Mouse (Mus musculus): ENCODE data around the gene Ncoa4.
"Not testable (repeated sequence)": the region's sequence is repeated elsewhere in the genome, so short reads cannot be mapped to it uniquely, and the experiment has no call there.

The Ncoa4 gene

DNA sequence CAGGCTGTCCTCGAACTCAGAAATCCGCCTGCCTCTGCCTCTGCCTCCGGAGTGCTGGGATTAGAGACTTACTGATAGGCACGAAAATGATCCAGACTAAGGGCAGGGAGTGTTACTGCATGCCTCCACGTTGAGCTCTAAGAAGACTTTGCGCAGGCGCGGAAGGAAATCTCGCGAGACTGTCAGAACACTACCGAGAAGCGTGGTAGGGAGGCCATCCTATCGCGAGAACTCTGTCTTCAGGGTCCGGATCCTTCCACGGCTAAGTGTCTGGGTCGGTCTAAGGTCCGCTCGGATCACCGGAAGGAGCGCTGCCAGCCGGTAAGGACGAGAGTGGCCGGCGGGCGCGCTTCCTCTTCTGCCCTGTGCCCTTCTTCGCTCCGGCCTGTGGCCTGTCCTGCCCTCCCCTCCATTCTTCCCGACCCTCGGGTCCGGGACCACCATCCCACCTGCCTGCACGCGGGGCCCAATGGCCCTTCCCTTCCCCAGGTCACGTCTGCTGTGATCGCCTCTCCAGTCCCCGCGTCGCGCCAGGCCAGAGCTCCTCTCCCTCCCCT, at the start of gene Ncoa4:
Gene Ncoa4, plus strand, starts transcription at position 176 of the 557 bp plus-strand sequence.
- DNase-seq = peak; percentile 97

DNA sequence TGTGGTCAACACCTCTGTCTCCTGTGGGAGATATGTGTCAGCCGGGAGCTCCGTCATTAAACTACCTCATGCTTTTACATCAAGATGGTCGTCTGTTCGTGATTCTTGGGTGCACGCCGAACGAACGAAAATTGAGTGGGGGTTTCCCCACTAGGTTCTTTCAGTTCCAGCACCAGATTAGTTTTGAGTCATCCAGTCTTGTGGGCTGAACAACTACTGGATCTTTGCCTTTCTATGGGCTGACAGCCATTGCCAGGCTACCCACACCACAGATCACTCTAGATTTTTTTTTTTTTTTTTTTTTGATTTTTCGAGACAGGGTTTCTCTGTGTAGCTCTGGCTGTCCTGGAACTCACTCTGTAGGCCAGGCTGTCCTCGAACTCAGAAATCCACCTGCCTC, 47.5 kb upstream of the Ncoa4 start:
- not testable (repeated sequence) for DNase-seq

GRCm38 (mm10) chr14:32120940-32121919, 38.4 kb upstream of the Ncoa4 start:
- no peak for DNase-seq

DNA sequence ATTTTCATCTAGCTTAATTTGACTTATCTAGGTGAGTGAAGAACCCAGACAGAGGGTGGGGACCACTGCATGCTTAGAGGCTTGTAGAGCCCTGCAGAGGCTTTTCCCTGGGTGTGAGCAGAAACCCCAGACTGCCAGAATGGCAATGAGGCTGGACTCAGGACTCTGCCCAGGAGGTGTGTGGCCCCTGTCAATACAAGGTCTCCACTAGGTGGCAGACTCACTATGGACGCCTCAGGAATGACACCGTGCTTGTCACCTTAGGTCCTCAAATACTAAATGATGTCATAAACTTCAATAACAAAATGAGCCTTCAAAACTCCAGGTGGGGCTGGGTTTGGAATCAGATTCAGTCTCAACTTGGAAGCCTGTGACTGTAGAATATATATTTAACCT, 37.7 kb upstream of the Ncoa4 start:
- peak; percentile 51 to 60 for DNase-seq

DNA sequence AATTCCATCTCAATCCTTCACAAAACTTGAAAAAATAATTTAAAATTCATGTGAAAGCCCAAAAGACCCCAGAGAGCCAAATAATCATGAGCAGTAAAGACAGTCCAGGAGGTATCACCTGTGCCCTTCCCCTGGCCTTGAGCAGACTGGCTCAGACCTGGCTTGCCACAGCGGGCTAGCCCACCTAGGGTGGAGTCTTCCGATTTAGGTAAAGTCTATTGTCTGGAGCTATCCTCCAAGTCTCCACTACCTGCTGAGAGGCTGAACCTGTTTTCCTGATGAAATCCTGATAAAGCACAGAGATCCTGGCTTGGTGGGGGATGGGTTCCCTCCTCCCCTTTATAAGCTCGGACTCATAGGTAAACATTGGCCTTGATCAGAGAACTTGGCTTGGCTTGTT, 35.4 kb upstream of the Ncoa4 start:
- DNase-seq = no peak

DNA sequence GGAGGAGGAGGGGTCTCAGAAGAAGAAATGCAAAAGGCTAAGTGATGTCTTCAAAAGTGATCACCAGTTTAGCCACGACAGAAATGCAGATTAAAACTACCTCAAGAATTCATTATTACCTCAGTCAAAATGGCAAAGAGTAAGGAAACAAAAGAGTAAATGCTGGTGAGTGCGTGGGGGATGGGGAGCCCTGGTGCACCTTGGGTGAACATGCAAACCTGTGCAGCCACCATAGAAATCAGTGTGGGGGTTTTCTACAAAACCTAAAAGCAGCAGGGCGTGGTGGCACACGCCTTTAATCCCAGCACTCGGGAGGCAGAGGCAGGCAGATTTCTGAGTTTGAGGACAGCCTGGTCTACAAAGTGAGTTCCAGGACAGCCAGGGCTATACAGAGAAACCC, 34.4 kb upstream of the Ncoa4 start:
- DNase-seq = not testable (repeated sequence)

GRCm38 (mm10) chr14:32128409-32128808, 31.3 kb upstream of the Ncoa4 start:
- DNase-seq = no peak

DNA sequence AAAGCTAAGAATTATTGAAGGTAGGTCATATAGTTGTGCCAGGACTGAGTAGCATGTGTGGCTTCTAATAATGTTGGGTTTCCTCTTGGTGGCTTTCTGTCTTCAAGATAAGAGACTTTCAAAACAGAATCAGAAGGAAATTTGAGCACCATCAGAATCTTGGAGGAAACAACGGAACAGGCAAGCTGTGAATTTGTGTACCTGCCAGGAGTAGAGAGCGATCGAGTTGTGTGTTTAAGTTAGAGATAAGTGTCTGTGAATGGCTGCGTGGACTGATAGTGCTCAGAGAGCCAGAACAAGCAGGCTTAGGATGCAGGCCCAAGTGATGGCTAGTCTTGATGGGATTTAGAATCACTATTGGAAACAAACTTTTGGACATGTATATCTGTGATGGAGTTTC, 27.8 kb upstream of the Ncoa4 start:
- no peak for DNase-seq

DNA sequence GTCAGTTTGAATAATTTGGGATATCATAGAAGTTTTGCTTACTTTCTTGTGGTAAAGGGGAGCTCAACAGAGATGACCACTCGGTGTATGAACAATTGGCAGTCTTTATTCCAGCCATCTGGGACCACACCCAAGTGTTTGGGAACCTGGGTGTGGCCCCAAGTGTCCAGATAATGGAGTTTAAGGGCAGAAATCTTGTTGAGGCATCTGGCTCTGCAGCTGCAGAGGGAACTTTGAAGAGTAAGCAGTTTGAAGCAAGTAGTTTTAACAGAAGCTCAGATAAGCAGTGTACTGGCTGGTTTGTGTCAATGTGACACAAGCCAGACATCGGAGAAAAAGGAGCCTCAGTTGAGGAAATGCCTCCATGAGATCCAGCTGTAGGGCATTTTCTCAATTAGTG, 25.4 kb upstream of the Ncoa4 start:
- DNase-seq = no peak

DNA sequence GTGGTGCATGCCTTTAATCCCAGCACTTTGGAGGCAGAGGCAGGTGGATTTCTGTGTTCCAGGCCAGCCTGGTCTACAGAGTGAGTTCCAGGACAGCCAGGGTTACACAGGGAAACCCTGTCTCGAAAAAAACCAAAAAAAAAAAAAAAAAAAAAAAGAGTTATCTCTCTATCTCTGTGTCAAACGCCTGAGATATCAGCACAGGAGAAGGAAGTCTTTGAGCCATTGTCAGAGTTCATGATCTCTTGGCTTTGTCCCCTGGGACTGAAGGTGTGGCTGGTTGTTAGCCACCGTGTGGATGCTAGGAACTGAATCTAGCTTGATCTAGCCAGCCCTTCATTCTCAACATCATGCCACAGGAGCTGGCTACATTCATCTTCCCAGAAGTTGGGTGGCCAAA, 23.2 kb upstream of the Ncoa4 start:
- not testable (repeated sequence) for DNase-seq

- no peak for DNase-seq
Observed at GRCm38 (mm10) chr14:32140359-32140965, 19.2 kb upstream of the Ncoa4 start.

DNA sequence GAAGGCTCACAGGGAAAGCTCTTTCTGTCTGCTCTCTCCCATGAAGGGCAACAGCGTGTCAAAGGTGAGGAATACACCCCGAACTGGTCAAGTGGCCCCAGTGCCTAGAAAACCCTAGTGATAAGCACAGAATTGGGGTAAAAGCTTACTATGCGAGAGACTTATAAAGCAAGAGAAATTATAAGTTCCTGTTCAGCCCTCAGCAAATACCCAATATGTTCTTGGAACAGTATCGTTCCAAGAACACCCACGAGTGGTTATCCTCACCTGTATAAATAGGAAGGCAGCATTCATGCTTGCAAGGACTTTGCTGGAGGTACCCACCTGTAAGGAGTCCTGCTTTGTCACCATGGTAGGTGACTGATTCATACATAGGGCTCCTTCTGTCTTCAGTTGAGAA, 17.9 kb upstream of the Ncoa4 start, which contains the start of gene Msmb:
Gene Msmb, plus strand, starts transcription at position 301 of the 400 bp plus-strand sequence.
- no peak for DNase-seq

DNA sequence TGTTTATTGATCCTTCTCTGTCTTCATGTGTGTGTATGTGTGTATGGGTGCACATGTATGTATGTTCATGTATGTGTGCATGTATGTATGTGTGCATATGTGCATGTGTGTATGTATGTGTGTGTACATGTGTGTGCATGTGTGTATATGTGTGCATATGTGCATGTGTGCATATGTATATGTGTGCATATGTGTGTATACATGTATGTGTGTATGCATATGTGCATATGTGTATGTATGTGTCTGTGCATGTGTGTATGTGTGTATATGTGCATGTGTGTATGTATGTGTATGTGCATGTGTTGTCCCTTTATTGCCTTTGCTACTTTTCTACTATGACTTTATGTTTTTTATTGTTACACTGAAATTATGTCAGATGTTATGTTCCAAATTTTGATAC, 14.9 kb upstream of the Ncoa4 start:
- no peak for DNase-seq

DNA sequence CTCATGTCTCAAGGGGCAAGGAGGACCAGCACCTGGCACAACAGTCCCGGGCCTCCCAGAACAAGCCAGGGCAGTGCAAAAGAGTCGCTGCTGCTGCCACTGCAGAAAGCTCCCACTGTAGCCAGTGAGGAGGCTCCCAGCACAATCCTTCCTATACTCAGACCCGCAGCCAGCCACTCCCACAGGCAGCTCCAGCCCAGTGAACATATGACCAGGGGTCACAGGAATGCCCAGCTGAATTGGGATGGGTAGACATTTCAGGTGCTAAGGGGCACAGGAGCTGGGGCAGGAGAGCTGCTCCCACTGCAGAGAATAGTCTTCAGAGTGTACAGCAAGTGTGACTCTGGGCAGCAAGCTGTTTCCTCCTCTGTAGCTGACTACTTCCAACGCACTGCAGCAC, 14.3 kb upstream of the Ncoa4 start:
- DNase-seq = no peak

GRCm38 (mm10) chr14:32145809-32146511, 13.7 kb upstream of the Ncoa4 start:
- DNase-seq = no peak

GRCm38 (mm10) chr14:32146578-32146977, 13.1 kb upstream of the Ncoa4 start:
- no peak for DNase-seq

DNA sequence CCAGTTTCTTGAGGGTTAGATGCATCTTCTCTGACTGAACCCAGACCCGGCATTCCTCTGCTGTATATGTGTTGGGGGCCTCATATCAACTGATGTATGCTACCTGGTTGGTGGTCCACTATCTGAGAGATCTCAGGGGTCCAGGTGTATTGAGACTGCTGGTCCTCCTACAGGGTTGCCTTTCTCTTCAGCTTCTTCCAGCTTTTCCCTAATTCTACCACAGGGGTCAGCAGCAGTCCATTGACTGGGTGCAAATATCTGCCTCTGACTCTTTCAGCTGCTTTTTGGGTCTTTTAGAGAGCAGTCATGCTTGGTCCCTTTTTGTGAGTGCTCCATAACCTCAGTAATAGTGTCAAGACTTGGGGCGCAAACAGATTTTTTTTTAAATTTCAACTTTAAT, 8.8 kb upstream of the Ncoa4 start:
- DNase-seq = no peak

- DNase-seq = no peak
Observed at GRCm38 (mm10) chr14:32152243-32152965, 7.3 kb upstream of the Ncoa4 start.

GRCm38 (mm10) chr14:32153156-32153555, 6.5 kb upstream of the Ncoa4 start:
- DNase-seq = no peak

- DNase-seq = no peak
Observed at GRCm38 (mm10) chr14:32154758-32155157, 4.9 kb upstream of the Ncoa4 start.

- peak in 1 of 2 experiments; percentile 66 for DNase-seq
Observed at GRCm38 (mm10) chr14:32159150-32159670, 455 bp upstream of the Ncoa4 start.

DNA sequence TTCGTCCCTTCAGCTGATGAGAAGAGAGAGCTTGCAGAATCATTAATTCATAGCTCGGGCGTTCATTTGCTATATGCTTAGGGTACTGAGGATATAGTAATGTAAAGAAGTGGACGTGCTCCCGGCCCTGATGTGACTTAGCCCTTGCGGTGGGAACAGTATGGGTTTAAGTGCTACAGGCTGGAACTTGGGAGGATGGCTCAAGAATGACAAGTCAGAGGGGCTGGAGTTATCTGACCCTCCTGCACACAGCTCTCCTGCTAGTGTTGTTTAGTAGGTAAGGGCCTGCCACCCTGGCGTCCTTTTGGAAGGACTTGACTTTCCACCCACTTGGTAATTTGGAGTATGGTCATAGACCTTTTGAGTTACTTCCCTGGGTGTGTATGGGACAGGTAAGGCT, 898 bp downstream of the Ncoa4 start:
- DNase-seq = no peak
